Mouse (Mus musculus): ENCODE results near the gene Utp6.

Utp6 gene

DNA sequence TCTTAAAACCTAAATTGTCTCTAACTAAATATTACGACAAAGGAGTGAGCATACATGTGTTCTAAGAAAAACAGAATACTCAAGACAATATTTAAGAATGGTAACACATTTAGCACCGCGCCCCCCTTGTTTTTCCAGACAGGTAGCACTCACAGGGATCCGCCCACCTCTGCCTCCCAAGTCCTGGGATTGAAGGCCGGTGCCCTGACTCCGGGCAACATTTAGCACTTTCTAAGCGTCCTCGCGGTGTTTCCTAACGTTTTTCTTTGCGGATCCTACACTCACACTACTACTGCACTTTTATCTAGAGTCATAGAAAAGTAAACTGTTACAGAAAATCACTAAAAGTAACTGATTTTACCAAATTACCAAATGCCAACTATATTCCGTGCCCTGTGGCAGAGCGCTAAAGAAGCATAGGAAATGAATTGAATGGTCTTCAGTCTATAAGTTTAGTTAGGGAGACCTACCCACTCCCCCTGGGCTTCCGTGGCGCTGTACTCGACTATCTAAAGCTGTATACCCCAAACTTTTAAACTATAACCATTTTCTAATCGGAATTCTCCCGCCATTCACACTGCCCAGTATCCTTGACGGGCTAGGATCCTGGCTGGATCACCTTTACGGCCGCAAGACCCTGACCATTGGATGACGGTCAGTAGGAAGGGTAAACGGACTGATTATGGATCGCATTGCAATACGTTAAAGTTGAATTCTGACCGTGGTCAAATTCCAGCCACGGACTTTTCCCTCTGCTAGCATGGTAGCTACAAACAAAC is 655 bp downstream of the Utp6 start:
- peak; percentile 5 to 7 for DNase-seq (ENCODE audit: low spot score in 2 of 2)

DNA sequence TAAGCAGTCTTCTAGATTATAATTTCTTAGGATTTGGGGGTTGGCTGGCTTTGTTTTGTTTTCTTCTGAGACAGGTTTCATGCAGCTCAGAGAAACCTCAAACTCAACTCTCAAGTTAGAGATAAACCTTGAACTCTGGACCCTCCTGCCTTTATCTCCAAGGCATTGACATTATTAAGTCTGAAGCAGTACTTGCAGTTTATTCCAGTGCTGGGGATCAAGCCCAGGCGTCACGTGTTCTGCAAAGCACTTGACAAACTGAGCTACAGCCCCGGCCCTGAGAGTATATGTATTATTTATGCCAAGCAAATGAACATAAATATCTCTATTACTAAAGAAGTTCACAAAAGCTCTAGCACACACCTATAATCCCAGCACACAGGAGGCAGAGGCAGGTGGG is 14.9 kb downstream of the Utp6 start:
- DNase-seq (ENCODE audit: low spot score in 2 of 2), result no peak

- DNase-seq (ENCODE audit: low spot score in 2 of 2), result no peak
Observed at GRCm38 (mm10) chr11:79943601-79944000, 18.6 kb downstream of the Utp6 start.

- DNase-seq (ENCODE audit: low spot score in 2 of 2), result no peak
Observed at GRCm38 (mm10) chr11:79943136-79943535, 19.1 kb downstream of the Utp6 start.

DNA sequence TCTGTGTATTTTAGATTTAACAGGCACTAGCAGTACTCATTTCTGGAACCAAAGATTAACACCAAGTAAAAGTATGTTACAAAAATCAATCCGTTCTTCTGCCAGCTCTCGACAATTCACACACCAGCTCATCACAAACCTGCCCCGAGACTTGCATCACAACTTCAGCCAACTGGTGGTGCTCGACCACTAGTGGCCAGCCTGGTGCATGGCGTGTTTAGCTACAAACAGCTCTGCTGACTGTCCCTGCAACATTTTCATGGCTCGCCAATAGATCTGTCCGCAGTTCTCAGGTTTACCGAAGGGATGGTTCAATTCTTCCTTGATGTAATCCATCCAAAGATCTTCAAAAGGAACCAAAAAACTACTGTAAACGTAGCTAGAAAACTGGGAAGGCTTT is 26.4 kb downstream of the Utp6 start:
- no peak for DNase-seq (ENCODE audit: low spot score in 2 of 2)

GRCm38 (mm10) chr11:79922766-79923165 is 39.4 kb downstream of the Utp6 start:
- DNase-seq (ENCODE audit: low spot score in 2 of 2), result no peak

DNA sequence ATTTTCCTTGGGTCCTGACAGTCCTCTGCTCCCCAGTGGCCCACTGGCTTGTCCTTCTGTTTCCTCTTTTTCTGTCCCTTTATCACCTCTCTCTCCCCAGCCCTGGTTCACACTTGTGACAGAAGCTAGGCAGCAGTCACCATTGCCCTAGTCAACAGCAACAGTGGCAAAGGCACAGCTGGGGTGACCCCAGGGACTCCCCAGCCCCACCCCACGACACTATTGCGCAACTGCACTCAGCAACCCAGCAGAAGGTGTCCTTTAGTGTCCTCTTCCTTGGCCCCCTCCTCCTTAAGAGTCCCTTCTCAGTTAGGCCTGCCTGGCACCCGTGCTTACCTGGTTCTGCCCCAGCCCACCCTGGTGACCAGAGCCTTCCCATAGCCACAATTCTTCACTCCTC is 40.0 kb downstream of the Utp6 start:
- DNase-seq (ENCODE audit: low spot score in 2 of 2), result no peak

GRCm38 (mm10) chr11:79920505-79921025 is 41.6 kb downstream of the Utp6 start:
- DNase-seq (ENCODE audit: low spot score in 2 of 2), result no peak

GRCm38 (mm10) chr11:79919685-79920504 is 42.3 kb downstream of the Utp6 start:
- DNase-seq (ENCODE audit: low spot score in 2 of 2), result peak; percentile 84 to 90

- no peak for DNase-seq (ENCODE audit: low spot score in 2 of 2)
Observed at GRCm38 (mm10) chr11:79915696-79916349, 46.4 kb downstream of the Utp6 start.

GRCm38 (mm10) chr11:79908600-79909483 is 53.3 kb downstream of the Utp6 start:
- DNase-seq (ENCODE audit: low spot score in 2 of 2), result peak; percentile 31 to 49

DNA sequence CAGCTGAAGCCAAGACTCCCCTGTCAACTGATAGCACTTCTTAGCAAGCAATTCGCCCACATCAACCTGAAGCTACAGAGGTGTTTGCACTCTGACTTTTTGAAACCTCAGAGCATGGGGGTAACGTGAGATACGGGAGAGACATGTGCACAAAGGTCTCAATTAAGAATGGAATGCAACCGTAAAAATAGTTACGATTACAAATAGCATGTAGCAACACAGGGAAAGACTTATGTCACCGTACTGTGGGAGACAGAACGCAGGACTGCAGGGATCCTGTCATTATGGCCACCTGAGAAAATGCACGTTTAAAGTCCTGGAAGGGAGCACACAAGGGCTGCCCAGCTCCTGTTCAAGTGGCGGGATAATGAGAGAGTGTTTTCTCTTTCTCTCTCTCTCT is 55.3 kb downstream of the Utp6 start:
- no peak for DNase-seq (ENCODE audit: low spot score in 2 of 2)

- DNase-seq (ENCODE audit: low spot score in 2 of 2), result no peak
Observed at GRCm38 (mm10) chr11:79902881-79903481, 59.2 kb downstream of the Utp6 start.

- no peak for DNase-seq (ENCODE audit: low spot score in 2 of 2)
Observed at GRCm38 (mm10) chr11:79901146-79901545, 61.0 kb downstream of the Utp6 start.

- peak; percentile 44 to 46 for DNase-seq (ENCODE audit: low spot score in 2 of 2)
Observed at GRCm38 (mm10) chr11:79892259-79892658, 69.9 kb downstream of the Utp6 start.

GRCm38 (mm10) chr11:79890822-79891221 is 71.4 kb downstream of the Utp6 start:
- DNase-seq (ENCODE audit: low spot score in 2 of 2), result no peak

GRCm38 (mm10) chr11:79886961-79887360 is 75.2 kb downstream of the Utp6 start:
- DNase-seq (ENCODE audit: low spot score in 2 of 2), result no peak

- no peak for DNase-seq (ENCODE audit: low spot score in 2 of 2)
Observed at GRCm38 (mm10) chr11:79886395-79886794, 75.8 kb downstream of the Utp6 start.

GRCm38 (mm10) chr11:79885713-79886393 is 76.3 kb downstream of the Utp6 start:
- DNase-seq (ENCODE audit: low spot score in 2 of 2), result no peak

GRCm38 (mm10) chr11:79884784-79885183 is 77.4 kb downstream of the Utp6 start:
- DNase-seq (ENCODE audit: low spot score in 2 of 2), result no peak
